Mouse (Mus musculus) heart, postnatal 10 days (tissue): ENCODE data around the gene Wipf3. TPM values are rescaled to one million over a fixed set of nuclear protein-coding genes. Genes with fewer than 3 reads are reported as not detected.

Experiments used
- DNase-seq, 2 experiments: peaks; one replicate each; pipeline ENCODE4 v3.0.0; 2021
- intact Hi-C: fragments of 180-260 bp; cut with DNase I; formaldehyde crosslinking; loops from one replicate; pipeline ENCODE4 v1.15.1; 2025
- total RNA-seq, 2 experiments: library from RNA; stranded (reverse); gene quantifications; 2 replicates each; pipeline ENCODE4 v1.2.3; 2021

The Wipf3 gene
- total RNA-seq, 2 experiments from 2014 or later: 12.9 to 16.4 TPM

DNA sequence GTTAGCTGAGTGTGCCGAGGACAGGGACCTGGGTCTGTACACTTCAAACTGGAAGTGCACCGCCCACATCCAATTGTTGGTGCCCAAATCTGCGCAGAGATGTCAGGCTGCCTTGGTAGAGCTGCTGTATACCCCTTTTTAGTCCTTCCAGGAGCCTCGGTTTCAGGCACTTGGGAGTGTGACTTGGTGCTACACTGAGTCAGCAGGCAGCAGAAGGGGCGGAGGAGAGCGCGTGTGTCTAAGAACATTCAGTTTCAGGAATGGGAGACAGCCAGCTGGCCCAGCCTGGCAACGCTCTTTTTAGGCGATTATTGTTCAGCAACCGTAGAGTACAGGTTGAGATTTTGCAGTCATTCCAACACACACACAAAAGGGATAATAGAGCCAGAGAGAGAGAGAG lies 2.4 kb downstream of the Wipf3 start:
- DNase-seq: peak in 1 of 2 experiments; percentile 14
- intact Hi-C loops: no loop called here

DNA sequence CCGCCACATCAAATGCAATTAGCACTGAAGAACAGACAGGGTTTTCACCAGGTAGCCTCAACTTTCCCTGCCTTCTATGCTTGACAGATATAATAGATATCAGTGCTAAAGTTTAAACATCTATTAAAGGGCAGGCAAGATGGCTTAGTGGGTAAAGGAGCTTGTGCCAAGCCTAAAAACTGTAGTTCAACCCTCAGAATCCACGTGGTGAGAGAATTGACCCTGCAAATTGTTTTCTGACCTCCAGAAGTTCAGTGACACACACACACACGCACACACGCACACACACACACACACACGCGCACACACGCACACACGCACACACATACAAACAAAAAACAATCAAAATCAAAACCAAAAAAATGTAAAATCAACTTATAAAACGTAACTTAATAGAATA lies 2.8 kb downstream of the Wipf3 start:
- DNase-seq: no peak
- intact Hi-C loops: no loop called here

DNA sequence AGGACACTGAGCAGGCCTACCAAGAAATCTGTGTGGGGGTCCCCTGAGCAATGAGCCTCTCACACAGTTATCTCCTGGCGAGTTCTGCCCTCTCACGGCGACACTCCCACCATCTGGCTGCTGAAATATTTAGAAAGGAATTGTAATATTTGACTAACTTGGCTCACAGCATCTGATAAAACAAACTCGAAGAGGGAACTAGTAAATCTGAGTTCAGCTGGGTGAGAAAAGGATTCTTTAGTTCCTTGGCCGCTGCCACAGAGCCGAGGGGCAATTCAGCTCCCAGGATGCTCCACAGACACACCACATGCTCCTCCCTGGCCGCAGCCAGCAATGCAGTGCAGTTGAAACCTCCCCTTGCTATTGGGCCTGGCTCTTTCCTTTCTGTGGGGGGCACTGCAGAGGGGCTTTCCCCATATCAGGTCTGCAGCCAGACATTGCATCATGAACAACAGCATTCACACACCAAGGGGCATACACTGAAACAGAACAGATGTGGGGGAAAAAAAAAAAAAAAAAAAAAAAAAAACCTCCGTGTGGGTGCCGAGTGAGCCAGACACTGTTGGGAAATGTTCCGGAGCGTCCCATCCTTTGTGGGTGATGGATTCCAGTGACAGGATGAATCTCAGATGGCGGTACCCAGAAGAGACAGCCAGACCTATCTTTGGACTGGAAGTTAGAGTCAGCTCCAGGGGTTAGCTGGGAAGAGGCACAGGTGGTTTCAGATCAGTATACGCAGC lies 3.6 kb downstream of the Wipf3 start:
- DNase-seq: peak in 1 of 2 experiments; percentile 26
- intact Hi-C loops: no loop called here

DNA sequence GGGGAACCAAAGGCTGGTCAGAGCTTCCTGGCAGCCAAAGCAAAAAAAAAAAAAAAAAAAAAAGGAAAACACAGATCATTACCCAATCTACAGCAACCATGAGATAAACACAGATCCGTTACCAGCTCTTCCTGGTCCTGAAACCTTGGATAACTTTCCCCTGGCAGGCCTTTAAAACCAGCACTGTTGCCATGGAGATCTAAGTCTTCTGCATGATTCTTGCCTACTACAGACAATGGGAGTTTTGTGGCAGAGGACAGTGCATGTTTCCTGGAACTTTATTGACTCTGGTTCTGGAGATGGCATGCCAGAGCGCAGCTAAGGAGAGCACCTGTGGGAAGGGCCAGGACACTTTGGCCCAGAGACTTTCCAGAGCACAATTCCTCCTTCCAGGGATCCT lies 4.8 kb downstream of the Wipf3 start:
- intact Hi-C loops: no loop called here
- DNase-seq: no peak

DNA sequence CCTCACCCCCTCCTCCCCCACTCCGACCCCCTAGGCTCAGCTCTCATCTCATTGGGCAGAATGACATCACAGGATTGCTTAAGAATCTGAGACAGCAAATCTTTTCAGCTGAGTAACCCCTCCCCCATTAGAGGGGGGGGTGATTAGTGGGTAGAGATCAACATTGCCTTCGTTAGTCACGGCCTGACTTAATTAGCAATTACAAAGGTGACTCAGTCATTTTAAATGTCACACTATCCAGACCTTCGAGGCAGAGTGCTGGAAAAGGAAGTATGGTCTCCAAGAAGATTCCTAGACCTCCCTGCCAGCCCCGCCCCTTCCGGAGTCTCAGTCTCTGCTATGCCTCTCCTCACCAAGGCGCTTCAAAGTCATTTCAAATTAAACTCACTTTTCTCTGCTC lies 6.3 kb downstream of the Wipf3 start:
- DNase-seq: no peak
- intact Hi-C loops: no loop called here

DNA sequence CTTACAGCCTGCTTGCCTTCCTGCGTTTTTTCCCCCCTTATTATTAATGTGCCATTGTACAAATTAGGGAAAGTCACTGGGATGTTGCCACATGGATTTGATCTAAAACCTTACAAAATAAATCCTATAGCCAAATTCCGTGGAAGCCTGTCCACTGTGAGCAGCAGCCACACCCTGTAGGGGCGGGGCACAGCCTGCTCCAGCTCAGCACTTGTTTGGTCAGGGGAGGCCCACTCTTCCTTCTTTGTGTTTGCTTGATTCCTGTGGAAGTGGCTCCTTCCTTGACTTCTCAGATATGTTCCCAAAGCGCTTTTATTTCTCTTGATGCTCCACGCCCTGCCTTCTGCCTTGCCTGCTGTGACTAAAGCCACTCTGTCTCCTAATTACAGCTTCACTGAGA lies 6.9 kb downstream of the Wipf3 start:
- DNase-seq: no peak
- intact Hi-C loops: no loop called here

DNA sequence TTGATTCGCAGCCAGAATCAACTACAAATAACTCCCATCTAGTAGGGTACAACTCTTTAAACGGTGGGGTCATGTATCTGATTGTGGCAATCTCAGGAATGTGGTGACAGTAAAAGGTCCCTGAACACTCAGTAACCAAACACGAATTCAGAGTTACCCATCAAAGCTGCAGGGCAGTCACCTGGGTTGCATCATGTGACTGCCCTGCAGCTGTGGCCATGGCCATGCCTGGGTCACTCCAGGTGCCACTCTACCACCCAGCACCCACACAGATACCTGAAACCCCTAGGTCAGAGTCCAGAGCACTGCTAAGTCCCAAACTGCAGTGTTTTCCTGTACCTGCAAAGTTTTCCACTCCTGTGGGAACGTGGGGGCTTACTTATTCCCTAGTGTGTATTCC lies 9.1 kb downstream of the Wipf3 start:
- no peak for DNase-seq
- intact Hi-C loops: no loop called here

DNA sequence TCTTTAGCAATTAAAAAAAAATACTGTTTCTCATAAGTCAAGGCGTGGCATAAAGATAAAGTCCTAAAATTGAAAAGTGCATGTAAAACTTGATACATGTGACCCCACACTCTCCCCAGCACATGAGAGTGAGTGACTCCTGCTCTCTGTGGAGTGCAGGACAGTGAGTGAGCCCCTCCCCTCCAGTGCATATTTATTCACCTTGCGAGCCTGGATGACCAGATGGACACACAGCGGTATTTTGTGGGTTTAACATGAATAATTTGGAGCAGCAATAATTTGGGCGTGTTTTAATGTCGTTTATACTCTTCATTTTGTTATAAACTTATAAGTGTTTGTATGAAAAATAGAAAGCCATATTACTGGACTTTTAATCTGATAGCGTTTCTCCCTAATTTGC lies 11.3 kb downstream of the Wipf3 start:
- DNase-seq: no peak
- intact Hi-C loops: no loop called here

DNA sequence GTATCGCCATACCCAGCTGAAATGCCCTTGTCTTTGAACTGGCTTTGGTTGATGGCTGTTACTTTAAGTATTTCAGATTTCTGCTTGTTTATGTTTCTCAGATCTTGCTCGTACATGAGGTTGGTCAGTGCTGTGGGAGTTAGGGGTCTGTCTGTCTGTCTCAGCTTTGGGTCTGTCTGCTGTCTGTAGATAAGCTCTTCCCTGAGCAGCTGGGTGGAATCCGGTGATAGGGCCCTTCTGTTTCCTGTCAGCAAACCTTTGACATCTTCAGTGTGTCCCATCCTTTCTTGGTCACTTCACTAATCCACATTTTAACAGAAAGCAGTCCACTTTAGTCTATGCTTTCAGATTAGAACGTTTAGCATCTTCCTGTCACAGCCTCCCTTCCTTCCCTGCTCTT lies 14.3 kb downstream of the Wipf3 start:
- DNase-seq: no peak
- intact Hi-C loops: no loop called here

DNA sequence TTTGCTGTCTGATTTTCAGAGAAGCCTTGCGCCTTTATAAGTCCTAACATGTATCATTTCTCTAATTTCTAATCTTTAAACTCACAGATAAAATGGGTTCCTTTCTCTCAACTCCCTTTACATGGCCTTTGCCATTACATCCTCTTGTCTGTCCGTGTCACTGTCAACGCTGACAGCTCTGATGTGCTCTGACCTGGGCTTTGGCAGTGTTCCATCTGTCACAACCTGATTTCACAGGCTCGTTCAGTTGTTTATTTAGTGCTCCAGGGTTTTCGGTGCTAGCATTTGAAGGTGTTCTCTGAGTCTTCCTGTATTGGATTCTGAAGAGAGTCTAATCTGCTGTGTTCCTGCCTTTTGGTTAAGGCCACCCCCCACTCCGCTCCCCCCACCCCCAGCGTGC lies 14.7 kb downstream of the Wipf3 start:
- no peak for DNase-seq
- intact Hi-C loops: no loop called here

DNA sequence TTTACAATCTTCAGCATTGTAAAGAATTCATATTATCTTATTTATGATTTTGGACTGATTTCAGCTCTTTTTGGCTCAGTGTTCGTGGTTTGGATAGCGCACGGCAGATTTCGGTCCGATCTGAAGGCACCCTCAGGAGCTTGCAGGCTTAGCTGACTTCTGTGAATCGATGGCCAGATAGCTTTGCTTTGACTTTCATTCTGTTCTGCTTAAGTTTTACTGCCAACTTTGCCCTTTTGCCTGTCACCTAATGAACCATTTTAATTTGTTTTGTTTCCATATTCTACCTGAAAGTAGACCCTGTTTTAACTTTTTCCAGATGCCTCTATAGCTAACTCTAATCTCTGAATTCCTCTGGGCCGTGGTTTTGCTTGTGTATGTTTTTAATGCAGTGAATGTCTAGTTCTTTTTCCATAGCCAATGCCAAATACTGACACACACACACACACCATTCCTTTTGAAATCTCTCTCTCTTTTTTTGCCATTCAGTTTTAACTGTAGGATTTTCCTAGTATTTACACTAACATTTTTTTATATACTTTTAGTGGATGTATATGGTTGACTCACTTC lies 15.9 kb downstream of the Wipf3 start:
- no peak for DNase-seq
- intact Hi-C loops: no loop called here

DNA sequence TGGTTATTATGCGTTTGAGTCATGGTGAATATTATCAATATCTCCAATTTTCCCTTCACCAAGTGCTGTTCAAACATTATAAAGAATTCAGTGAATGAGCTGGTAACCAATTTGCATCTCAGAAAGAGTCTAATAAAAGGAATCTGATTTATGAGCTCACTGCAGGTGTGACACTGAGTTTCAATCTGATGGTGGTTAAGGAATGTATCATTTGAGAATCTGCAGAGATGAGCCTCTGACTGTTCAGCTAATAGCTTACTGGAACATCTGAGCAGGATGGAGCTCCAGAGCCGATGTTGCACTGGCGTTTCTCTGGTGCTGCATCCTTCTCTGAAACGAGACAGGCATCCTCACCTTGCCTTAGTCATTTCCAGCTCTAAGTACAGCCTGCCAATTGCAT lies 17.9 kb downstream of the Wipf3 start:
- no peak for DNase-seq
- intact Hi-C loops: no loop called here

DNA sequence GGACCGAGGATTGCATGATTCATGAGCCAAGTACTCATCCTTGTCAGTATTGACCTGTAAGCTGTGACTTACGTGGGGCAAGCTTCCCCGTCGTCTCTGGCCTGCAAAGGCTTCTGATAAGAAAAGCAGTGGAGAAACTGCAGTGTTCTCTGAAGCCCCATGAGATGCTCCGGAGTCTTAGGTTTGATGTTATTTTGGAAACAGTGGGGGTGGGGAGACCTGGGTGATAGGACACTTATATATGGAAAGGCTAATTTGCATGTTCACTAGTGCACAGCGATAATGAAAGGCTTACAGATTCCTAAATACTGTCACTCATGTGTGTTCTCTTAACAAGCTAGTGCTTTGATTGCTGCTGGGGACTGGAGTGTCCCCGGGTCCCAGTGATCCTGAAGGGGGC lies 30.3 kb downstream of the Wipf3 start:
- no peak for DNase-seq
- intact Hi-C loops: no loop called here

DNA sequence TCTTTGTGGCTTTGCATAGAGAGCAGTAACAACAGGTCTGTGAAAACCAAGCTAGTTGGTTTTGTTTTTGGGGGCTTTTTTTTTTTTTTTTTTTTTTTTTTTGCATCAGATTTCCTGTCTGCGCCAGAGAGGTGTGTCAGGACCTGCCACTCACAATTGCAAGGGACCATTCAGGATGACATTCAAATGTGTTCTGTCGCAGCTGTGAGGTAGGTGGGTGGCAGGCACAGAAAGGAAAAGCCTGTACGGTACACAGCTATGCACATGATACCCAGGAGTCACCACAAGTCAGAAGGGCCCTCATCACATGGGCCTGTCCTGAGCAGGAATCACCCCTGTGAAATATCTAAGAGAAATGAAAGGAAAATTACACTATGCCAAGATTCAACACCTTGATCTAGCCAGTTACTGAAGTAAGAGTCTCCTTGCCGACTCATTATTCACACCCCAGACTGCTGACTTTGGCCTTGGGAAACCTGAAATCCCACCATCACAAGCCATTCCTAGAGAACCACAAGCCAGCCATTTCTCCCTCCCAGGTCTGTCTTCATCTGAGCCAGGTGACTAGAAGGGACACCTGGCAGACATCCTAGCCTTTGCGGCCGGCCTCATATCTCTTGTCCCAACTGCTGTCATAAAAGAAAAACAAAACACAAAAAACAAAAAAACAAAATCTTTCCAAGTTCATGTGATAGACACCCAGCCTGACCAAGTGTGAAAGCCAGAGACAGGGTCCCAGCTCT lies 30.9 kb downstream of the Wipf3 start:
- intact Hi-C loops: no loop called here
- no peak for DNase-seq

DNA sequence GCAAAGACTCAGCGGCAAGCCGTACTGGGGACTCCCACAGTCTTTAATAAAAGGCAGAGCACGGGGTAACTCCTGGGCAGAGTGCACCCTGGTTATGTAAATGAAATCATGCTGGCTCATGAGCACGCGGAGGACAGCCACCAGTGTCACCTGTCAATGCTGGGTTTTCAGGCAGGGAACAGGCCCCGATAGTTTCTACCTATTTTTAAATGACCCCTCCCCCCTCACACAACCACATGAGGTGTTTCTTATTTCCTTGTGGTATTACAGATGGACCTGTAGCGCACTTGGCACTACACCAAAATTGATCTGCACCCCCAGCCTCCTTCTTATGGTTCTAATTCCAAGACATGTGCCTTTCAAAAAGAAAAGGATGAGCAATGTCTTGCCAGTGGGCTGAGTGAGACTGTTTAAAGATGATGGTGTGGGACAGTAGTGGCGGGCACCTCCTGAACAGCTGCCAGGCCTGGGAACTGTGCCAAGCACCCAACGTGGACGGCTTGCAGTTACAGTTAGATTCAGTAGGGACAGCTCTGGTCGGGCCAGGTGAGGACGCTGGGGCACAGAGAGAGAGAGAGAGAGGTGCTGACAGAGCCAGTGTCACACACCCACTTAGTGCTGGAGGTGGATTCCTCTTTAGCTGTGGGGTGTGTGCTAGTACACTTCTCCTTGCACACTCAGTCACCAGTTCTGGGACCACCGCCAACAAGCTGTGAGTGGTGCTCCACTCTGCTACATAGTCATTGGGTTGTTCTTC lies 31.7 kb downstream of the Wipf3 start:
- intact Hi-C loops: no loop called here
- DNase-seq: peak; percentile 68 to 79

DNA sequence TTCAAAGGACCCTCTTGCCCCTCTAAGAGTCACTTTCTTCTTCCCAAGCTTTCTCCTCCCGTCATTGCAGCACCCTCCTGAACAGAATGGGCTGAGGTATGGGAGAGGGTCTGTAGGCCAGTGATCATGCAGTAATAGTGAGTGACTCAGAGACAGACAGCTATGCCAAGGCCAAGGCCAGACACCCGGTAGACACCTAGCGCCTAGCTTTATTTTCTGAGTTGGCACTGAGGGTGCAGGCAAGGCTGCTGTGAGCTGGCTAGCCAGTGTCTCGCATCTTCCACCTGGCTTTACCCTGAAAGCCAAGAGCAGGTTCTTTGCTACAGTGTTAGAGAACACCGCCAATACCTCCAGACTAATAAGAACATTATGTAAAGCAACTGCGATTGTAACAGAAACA lies 33.4 kb downstream of the Wipf3 start:
- intact Hi-C loops: no loop called here
- DNase-seq: no peak

DNA sequence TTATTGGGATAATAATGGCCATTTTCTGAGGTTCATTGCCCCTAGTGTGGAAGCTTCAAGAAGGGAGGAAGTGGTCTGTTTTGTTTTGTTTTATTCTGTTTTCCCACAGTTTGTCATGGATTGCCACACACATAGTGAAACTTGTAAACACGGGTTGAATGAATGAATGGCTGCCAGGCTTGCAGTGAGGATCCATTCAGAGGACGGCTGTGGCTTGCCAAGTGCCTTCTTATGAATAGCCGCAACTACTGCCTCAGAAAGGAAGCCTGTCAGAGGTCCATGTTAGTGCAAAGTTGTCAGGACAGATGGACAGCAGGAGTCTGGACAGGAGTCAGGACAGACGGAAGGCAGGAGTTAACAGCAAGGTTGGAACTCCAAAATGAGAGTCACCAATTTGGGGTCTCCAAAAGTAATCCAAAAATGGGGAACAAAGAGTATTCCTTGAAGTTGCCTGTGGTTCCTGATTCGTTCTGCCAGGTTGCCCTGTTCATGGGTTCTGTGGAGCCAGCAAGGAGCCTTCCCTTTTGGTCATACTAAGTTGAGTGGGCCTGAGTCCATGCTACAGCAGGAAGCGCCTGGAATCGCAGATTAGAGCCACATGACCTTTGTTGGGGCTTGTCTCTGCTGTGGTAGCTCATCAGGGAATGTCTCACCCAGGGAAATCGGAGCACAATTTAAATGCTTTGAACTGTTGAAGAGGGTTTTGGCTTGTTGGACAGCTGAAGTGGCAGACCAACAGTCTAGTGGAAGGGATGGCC lies 34.5 kb downstream of the Wipf3 start:
- intact Hi-C loops: no loop called here
- peak; percentile 31 to 35 for DNase-seq

DNA sequence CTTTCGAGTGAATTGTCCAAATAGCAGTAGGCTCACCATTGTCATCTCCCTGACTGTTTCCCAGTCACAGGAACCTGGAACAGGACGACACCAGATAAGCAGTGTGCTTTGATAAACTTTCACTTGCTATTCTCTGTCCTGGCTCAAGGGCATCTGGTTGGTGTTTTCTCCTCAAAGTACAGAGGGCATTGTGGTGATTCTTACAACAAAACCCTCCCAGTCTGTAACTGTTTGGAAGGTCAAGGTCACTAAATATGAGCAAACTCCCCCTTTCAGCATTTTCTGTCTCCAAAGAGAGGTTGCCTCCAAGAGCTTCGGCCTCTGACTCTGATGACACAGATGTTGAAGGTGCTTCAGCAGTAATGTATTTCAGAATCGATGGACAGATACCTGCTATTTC lies 35.5 kb downstream of the Wipf3 start:
- DNase-seq: no peak
- intact Hi-C loops: no loop called here

DNA sequence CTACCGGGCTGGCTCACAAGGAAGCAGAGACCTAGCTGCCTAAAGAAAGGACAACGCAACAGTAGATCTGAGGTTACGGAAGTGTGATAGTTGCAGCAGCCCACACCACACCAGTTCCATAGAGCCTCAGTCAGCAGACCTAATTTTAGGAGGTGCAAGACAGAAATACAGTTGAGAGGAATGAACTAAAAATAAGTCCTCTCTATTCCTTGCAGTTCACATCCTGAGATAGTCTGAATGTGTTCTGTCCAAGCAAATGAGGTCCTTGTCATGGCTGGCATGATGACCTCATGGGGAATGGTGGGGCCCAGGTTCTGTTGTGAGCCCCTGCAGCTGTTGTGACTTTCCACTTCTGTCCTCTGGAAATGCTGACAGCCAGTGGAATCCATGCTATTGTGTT lies 38.0 kb downstream of the Wipf3 start:
- intact Hi-C loops: no loop called here
- peak in 1 of 2 experiments; percentile 27 for DNase-seq

DNA sequence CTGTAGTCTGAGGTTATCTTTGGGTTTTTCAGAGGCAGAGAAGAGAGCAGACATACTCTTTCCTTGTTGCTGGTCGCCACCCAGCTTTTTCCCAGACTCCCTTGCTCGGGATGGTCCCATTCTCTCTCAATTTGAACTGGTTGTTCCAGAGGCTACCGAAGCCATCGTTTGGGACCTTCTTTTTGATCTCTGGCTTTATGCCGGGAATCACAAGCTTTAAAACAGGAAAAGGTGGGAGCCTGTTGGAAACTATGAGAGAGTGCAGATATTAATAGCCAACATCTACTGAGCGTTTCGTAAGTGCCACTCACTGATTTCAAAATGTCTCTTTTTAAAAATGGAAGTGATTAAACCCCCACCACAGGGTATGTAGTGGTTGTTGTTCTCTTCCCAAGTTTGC lies 42.5 kb downstream of the Wipf3 start:
- intact Hi-C loops: no loop called here
- DNase-seq: peak; percentile 51 to 57
